Mouse (Mus musculus) cerebellum, adult 9-11 months (tissue): Measurements from ENCODE around the gene Cfap61.
"Not testable (repeated sequence)": the region's sequence is repeated elsewhere in the genome, so short reads cannot be mapped to it uniquely, and the experiment has no call there.

Source experiments
- DNase-seq: peaks from one replicate; pipeline ENCODE4 v3.0.0; 2022

The Cfap61 gene

DNA sequence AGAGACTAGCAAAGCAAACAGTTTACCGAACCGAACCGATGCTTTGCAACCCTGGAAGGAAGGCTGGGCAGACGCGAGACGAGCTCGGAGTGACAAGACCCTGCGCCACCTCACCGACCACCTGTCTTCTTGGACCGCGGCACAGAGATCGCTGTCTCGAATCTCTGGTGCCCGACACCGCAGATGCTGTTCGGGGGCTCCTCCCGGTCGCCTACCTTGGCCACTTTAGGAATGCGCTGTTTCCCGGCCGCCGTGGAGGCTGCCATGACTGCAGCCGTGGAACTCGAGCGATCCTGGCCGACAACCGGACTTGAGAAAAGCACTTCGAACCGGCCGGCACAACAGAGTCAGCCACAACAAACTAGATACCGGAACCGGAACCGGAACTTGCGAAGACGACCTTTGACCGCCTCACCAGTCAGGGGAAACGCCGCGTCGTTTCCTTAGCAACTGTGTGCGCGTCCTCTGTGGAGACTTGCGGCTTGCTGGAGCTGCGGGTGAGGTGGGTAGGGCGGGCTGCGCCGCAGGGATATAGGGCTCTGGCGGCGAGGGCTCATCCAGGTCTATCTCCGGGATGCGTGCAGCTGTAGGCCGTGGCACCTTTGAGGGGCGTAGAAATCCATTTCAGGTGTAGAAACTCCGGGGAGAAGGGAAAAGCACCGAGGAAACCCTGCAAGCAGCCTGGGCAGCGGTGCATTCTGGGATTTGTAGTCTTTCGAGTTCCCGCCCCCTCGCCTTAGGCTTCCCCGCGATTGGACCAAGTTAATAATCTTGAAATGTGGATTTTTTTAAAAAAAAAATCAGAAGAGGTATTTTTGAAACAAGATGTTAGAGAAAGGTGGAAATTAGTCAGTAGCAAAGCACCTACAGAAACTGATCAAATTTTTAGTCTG lies at the start of gene Cfap61, which contains the start of gene Crnkl1:
Cfap61 (plus strand) TSS at position 446 of the 893 bp plus-strand sequence.
Crnkl1 (minus strand) TSS at position 676 of the 893 bp plus-strand sequence.
- DNase-seq: peak; percentile 95

GRCm38 (mm10) chr2:145884913-145885785 lies 49.4 kb upstream of the Cfap61 start:
- no peak for DNase-seq

DNA sequence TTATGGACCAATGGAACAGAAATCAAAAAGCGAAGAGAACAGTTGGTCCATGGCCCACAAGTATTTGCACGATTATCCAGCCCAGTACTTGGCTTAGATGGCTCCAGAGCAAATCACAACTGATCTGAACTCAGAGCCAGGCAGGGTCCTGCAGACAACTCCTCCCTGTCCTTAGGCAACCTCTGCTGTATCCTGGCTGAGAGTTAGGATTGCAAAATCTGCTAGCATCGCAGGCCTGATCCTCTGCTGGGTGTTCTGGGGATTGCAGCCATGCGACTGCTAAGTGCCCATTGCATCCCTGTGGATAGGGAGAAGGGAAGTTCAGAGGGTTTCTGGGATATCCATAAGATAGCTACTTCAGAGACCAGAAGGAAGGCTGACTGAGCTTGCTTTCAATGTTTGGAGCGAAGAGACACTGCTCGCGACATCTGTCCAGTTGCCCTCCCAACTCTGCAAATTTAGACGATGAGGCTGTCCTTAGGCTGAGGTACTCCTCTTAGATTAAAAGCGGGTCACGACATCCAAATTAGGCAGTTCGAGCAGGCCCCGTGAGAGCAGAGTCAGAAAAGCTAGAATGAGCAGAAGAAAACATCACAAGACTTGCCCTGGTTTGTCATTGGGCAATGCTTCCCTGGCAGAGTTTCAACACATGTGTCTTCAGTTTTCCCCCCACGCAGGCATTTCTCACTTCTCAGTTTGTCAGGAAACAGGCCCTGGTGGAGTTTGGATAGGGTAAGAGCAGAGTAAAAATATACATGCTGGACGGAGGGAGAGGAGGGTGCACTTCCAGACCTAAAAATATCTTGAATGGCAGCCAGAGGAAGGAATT lies 46.4 kb upstream of the Cfap61 start:
- DNase-seq: no peak

DNA sequence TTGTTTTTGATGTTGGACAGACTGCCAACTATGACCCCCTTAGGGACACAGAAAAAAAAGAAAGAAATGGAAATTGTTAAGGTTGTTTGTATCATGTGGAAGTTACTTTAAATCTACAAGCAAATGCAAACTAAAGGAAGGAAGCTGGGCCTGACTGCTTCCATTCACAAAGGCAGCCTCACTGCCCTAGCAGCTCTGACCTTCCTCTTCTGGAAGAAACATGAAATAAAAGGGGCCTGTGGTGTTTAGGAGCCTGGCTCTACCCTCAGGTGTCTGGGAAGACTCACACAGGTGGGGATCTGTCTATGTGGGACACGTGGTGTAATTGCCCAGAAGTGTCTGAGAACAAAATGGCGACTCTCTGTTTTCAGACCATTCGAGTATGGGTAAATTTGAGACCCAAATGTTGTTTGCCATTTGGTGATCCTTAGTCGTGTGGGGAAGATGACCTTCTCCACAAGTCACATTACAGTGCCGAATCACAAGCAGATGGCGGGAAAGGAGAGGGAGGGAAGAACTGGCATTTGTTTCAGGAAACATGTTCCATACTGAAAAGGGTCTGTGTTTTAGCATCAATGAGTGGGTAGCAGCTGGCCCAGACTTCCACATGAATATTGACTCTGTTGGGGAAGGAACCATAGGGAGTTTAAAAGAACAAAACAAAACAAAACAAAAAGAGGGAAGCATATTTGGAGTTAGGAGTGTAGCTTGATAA lies 45.7 kb upstream of the Cfap61 start:
- DNase-seq: no peak

- no peak for DNase-seq
Measured at GRCm38 (mm10) chr2:145890571-145890970, 44.0 kb upstream of the Cfap61 start.

DNA sequence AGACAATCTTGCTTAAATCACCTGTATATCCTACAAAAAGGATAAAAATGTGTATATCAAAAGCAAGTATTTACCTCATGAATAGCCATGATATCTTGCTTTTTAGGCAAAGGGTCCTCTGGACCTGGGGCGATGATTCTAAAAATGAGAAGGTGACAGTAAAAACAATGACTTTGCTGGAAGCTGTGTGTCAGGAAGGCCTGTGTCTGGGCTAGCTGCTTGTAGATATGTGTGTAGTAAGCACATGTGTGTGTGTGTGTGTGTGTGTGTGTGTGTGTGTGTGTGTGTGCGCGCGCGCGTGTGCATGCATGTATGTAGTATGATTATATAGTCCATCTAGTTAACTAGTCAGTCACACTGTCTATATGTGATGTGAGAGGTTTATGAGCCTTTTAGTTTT lies 40.8 kb upstream of the Cfap61 start:
- DNase-seq: no peak

DNA sequence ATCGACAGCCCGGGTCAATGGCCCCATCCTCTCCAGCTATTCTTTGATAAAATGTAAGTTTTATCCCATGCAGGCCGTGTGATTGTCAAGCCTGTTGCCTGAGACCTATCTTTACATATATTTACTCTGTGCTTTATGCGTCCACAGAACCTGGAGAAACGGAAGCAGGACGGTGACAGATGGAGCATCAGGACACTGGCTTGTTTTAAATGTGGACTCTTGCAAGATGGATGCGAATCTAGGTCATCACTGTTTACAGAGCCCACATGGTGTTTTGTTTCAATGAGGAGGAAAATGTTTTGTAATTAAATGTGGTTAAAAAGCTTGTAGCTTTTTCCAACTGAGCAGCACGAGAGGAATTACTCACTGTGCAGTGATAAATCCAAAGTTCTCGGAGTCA lies 36.5 kb upstream of the Cfap61 start:
- peak; percentile 85 for DNase-seq

- not testable (repeated sequence) for DNase-seq
Measured at GRCm38 (mm10) chr2:145900318-145900717, 34.3 kb upstream of the Cfap61 start.

GRCm38 (mm10) chr2:145901861-145902260 lies 32.7 kb upstream of the Cfap61 start, which contains the start of gene Naa20:
Gene Naa20, plus strand, starts transcription at chr2:145902099.
- peak; percentile 59 for DNase-seq

DNA sequence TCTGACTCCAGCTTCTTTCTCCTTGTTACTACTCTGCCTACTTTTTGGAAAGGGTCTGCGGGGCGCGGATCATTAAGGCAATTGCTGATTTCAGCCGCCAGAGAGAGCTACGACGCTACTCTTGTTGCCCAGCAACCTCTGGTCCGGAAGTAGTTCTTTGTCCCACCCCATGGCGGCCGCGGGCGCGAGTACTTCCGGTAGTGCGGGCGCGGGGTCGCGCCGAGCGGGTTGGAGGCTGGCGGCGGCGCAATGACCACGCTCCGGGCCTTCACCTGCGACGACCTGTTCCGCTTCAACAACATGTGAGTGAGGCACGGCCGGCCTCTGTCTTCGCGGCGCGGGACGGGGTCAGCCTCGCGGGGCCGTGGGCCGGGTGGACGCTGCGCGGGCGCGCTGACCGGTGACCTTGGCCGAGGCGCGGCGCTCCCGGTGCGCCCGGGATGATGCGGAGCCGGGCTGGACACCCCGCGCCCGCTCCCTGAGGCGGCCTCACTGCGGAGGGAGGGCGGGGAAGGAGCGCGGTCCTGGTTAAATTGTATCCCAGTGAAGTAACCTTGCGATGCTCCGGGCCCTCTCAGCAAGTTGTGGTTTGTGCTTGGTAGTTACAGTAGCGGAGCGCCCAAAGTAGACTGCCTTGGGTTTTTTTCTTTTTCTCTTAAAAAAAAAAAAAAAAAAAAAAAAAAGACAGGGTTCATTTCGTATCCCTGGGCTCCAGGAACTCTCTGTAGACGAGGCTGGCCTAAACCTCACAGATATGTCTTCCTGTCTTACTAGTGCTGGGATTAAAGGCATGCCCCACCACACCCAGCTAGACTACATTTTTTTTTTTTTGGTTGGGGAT lies 31.3 kb upstream of the Cfap61 start:
- peak; percentile 91 for DNase-seq

DNA sequence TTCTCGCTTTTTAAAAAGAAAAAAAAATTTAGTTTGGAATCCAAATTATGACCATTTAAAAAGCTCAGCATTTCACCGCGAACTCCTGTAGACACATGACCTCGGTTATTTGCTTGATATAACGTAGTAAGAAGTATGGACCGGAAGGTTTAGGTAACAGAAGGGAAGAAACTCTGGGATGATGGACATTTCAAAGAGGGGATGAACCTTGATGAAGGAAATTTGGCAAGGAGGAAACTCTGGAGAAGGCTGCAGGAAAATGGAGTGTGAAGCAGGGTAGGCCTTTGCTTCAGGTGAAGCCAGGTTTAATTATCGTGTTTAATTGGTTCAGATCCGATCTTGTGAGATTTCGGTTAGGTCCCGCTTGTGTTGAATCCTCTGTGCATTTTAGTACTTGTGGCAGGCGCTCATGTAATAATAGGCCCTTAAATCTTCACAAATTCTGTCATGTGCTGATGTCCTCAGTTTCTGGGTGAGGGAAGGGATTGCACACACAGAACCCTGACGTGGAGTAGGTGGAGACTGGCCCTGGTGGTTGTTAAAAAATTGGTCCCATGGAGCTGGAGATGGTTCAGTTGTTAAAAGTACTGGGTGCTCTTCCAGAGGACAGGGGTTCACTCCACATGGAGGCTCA lies 30.5 kb upstream of the Cfap61 start:
- DNase-seq: peak; percentile 10

DNA sequence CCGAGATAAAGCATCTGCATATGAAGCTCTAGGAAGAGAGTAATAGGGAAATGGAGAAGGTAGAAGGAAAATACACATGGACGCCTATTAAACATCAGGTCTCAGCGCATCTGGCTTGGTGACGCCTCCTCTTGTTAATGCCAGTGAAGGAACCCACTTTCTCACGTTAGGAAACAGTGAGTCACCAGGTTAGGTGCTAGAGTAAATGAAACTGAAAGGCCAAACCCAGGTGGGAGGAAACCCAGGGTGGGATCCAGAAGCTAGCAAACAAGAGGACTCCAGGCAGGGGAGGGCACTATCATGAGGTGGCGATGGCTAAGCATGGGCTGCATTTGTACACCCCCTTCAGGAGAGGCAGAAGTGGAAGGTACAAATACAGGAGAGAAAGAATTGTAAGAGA lies 29.4 kb upstream of the Cfap61 start:
- peak; percentile 11 for DNase-seq

- not testable (repeated sequence) for DNase-seq
Measured at GRCm38 (mm10) chr2:145905884-145906283, 28.7 kb upstream of the Cfap61 start.

DNA sequence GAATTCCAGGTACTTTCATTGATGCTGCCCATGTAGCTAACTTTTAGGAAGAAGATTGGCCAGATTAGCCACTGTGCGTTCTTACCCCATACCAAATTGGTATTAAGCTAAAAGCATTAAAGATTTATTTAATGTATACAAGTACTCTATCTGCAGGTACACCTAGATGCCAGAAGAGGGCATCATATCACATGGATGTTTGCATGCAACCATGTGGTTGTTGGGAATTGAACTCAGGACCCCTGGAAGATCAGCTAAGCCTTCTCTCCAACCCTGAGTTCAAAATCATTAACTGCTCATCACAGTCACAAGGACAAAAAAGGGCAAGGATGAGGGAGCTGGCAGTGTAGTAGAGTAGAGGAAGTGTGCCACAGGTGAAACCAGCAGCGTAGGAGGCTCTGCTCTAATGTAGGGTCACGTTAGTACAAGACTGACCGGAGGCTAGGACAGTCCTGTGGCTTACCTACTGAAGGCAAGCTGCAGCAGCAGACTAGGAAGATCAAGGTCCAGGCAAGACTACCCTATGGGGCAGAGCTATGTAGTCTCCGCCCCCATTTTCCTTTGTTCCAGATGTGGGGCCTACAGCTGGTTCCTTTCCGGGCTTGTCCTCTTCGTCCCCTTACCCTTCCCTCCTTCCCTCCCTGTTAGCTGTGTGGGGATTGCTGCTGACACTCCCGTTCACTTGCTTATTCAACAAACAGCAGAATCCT lies 13.5 kb upstream of the Cfap61 start:
- no peak for DNase-seq

DNA sequence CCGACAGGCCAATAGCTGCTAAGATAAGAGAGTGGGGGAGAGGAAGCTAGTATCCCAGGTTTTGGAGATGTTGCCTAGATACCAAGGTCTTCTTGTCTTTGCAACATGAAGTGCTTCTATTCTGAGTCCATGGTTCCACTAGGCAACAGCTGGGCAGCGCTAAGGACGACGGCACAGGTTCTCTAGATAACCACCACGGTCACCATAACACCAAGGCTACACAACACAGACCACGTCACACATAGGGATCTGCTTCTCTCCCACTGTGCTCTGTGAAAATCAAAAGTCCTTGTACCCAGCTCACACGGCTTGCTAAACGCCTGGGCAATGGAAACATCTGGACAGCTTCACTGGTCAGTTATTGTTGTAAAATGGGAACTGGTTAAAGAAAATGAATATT lies 2.4 kb downstream of the Cfap61 start:
- no peak for DNase-seq

DNA sequence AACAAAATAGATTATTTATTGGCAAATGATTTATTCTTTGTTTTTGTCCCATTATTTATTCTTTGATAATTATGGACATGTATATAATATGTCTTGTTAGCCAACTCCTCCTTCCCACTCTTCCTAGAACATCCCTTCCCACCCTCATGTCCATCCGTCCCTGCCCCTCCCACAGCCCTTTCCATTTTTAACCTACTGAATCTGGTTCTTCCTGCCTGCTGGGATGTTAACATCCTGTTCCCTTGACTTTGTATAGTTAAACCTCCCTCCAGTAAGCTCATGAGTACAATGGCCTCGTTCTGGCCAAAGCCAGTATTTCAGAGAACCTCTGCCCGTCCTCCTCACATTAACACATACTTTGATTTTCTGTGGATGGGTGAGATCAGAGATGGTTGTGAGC lies 6.8 kb downstream of the Cfap61 start:
- DNase-seq: no peak

DNA sequence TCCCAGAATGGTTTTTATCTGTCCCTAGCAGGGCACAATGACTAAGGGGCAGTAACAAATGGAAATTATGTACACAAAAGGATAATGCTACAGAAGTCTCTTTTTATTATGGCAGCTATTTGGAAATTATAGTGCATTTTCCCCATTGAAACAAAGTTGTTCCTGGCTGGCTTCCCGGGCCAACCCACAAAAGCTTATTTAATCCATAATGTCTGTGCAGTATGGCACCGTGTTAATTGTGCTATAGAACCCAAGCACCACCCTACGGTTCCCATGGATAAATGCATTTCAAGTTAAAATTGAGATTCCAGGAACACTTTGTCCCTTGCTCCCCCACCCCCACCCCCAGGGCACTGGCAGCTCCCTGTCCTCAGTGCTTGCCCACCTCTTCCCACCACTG lies 9.7 kb downstream of the Cfap61 start:
- DNase-seq: no peak

GRCm38 (mm10) chr2:145948402-145948954 lies 13.9 kb downstream of the Cfap61 start:
- DNase-seq: no peak

DNA sequence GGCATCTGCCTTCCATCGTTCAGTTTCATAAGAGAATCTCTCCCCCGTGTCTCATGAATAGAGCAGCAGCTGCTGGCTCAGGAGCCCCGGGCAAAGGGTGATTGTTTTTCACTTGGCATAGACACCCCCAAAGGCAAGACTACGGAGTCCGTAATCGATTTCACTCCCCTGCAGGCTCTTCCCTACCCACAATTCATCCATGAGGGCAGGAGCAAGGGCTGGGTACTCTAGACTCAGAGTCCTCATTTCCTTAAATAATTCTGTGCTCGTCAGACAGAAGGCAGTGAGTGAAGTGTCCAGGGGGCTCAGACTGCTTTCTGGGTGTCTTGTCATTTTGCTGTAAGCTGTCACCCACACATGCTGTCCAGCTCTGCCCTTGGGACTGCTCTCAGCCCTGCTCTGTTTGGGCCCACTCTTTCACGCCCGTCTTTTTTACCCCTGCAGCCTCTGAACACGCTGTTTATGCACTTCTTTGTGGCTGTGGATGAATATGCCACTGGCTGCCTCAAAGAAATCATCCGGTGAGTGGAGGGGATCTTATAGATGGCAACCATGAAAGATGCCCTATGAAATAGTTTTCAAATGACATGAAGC lies 15.0 kb downstream of the Cfap61 start:
- no peak for DNase-seq
